Mouse (Mus musculus) cortical plate, adult 2 months (tissue): ENCODE results near the gene Cyp8b1.

Experiments used
- CTCF ChIP-seq: fragments of 200-500 bp; IDR thresholded peaks from 2 replicates; pipeline ENCODE4 v1.5.1; 2011; ENCODE audit warnings: mild to moderate bottlenecking, control low read depth, low read length; ENCODE audit not compliant: insufficient read depth; ENCODE audit errors: extremely low read depth
- POLR2A ChIP-seq: fragments of 200-500 bp; IDR thresholded peaks from 2 replicates; pipeline ENCODE4 v1.6.1; 2011; ENCODE audit warnings: mild to moderate bottlenecking, low read length, control low read depth; ENCODE audit not compliant: insufficient read depth; ENCODE audit errors: extremely low read depth

DNA sequence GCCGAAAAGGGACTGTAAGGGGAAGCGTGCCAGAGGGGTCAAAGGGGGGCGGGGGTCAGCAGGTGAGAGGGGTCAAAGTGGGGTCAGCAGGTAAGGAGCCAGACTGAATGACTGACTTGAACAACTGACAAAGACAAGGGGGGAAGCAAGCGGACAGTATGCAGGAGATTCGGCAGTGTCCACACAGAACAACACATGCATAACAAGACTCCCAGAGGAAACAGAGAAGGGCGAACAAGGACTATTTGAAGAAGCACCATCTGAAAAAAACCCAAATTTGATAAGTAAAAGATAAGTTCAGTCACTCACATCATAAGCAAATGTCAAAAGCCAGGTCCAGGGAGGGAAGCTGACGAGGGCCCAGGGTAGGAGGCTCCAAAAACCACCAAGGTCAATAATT lies 11.6 kb upstream of the Cyp8b1 start:
- no peak for TF ChIP-seq POLR2A
- TF ChIP-seq CTCF: no peak
